Mouse (Mus musculus) lung, postnatal 0 days (tissue): Measurements from ENCODE around the gene Fam118b. TPM values are rescaled to one million over a fixed set of nuclear protein-coding genes. Genes with fewer than 3 reads are reported as not detected.

Experiments
- ATAC-seq: fragments of 200-750 bp; cut with Nextera tagmentation; 2 replicates; pipeline ENCODE4 v1.8.0; 2017; ENCODE audit warnings: moderate library complexity
- DNase-seq: peaks from one replicate; pipeline ENCODE4 v3.0.0-alpha.2; 2016; ENCODE audit warnings: low spot score
- H3K27ac ChIP-seq: fragments of 300-500 bp; sonication (generic); 2 replicates; pipeline ENCODE4 v1.5.1; 2014; ENCODE audit warnings: antibody characterized with exemption, mild to moderate bottlenecking, low read length, mixed read lengths
- H3K27me3 ChIP-seq: fragments of 300-500 bp; sonication (generic); replicated peaks from 2 replicates; pipeline ENCODE4 v1.6.1; 2014; ENCODE audit warnings: low read length, mixed read lengths; ENCODE audit not compliant: insufficient read depth
- H3K36me3 ChIP-seq: fragments of 300-500 bp; sonication (generic); 2 replicates; pipeline ENCODE4 v1.6.1; 2014; ENCODE audit warnings: low read length, mixed read lengths; ENCODE audit not compliant: insufficient read depth
- H3K4me1 ChIP-seq: fragments of 300-500 bp; sonication (generic); 2 replicates; pipeline ENCODE4 v1.6.1; 2014; ENCODE audit warnings: antibody characterized with exemption, low read depth, low read length, mixed read lengths; ENCODE audit not compliant: insufficient read depth
- H3K4me2 ChIP-seq: fragments of 300-500 bp; sonication (generic); replicated peaks from 2 replicates; pipeline ENCODE4 v1.6.1; 2014; ENCODE audit warnings: low read depth, mild to moderate bottlenecking, low read length, moderate library complexity, mixed read lengths
- H3K4me3 ChIP-seq: fragments of 300-500 bp; sonication (generic); 2 replicates; pipeline ENCODE4 v1.5.1; 2014; ENCODE audit warnings: low read depth, low read length
- H3K9ac ChIP-seq: fragments of 300-500 bp; sonication (generic); replicated peaks from 2 replicates; pipeline ENCODE4 v1.6.1; 2014; ENCODE audit warnings: low read depth, mild to moderate bottlenecking
- H3K9me3 ChIP-seq: fragments of 300-500 bp; sonication (generic); 2 replicates; pipeline ENCODE4 v1.6.1; 2016; ENCODE audit warnings: low read length, mixed read lengths
- CTCF ChIP-seq: IDR thresholded peaks from 2 replicates; pipeline ENCODE4 v1.5.1; 2016; ENCODE audit warnings: antibody characterized with exemption, mild to moderate bottlenecking
- EP300 ChIP-seq: IDR thresholded peaks from 2 replicates; pipeline ENCODE4 v1.6.1; 2016; ENCODE audit warnings: antibody characterized with exemption, mild to moderate bottlenecking, control low read depth
- WGBS: fragments of 180-500 bp; shearing (Covaris S2); extraction: QIAGEN DNeasy Blood & Tissue Kit; methylation state at CpG from one replicate; pipeline ENCODE4 v1.1.7; 2014; 5-methylcytosine and 5-hydroxymethylcytosine counted together
- polyA plus RNA-seq: library from polyadenylated mRNA; unstranded; fragments of >200 nt; fragmentation: Nextera tagmentation; extraction: Ambion mirVana; gene quantifications from 2 replicates; pipeline ENCODE4 v1.2.1, GENCODE M21; 2015

The Fam118b gene
- polyA plus RNA-seq, 1 experiment from 2014 or later: 25.8 TPM

- no peak for TF ChIP-seq CTCF
- no peak for TF ChIP-seq EP300
- Histone ChIP-seq H3K9ac (no peak overlapping the region), H3K4me1 (no peaks in the 10 kb centered on the region), H3K9me3 (no peaks in the 10 kb centered on the region), H3K4me2 (no peak overlapping the region), H3K36me3 (no peaks in the 10 kb centered on the region), H3K27me3 (no peaks in the 10 kb centered on the region), H3K27ac (no peak overlapping the region), H3K4me3 (no peak overlapping the region)
- DNase-seq: peak; percentile 12
- ATAC-seq: no peak
- 56% methylated on average over 7 of the region's 7 CpGs for WGBS
These were observed 39.9 kb upstream of the Fam118b start for GRCm38 (mm10) chr9:35307461-35307860.

- H3K9ac ChIP-seq: no peak overlapping the region
- H3K4me2 ChIP-seq: no peak overlapping the region
- H3K27me3 ChIP-seq: no peaks in the 10 kb centered on the region
- no peak overlapping the region for H3K4me3 ChIP-seq
- TF ChIP-seq EP300: no peak
- no peak for TF ChIP-seq CTCF
- no peaks in the 10 kb centered on the region for H3K4me1 ChIP-seq
- DNase-seq (no peak), ATAC-seq (no peak)
- no peak overlapping the region for H3K27ac ChIP-seq
- H3K9me3 ChIP-seq: no peaks in the 10 kb centered on the region
- H3K36me3 ChIP-seq: no peaks in the 10 kb centered on the region
- 91% methylated on average over 3 of the region's 3 CpGs for WGBS
These were observed 34.6 kb upstream of the Fam118b start for GRCm38 (mm10) chr9:35302172-35302571.

GRCm38 (mm10) chr9:35297791-35298190 lies 30.2 kb upstream of the Fam118b start:
- DNase-seq: no peak
- Histone ChIP-seq H3K4me3 (no peak overlapping the region), H3K4me2 (no peak overlapping the region), H3K9ac (no peak overlapping the region), H3K27me3 (no peaks in the 10 kb centered on the region), H3K9me3 (no peaks in the 10 kb centered on the region), H3K36me3 (no peaks in the 10 kb centered on the region), H3K4me1 (no peaks in the 10 kb centered on the region), H3K27ac (no peak overlapping the region)
- ATAC-seq: no peak
- TF ChIP-seq CTCF (no peak), EP300 (no peak)

GRCm38 (mm10) chr9:35293465-35293864 lies 25.9 kb upstream of the Fam118b start:
- 0 out of 2 replicates have a peak, but pooled peaks cover under 1% of the 10 kb centered on the region for H3K27me3 ChIP-seq
- DNase-seq: no peak
- ATAC-seq: no peak
- H3K9ac ChIP-seq: no peak overlapping the region
- no peak overlapping the region for H3K4me2 ChIP-seq
- H3K36me3 ChIP-seq: no peaks in the 10 kb centered on the region
- no peak for TF ChIP-seq EP300
- TF ChIP-seq CTCF: no peak
- H3K4me3 ChIP-seq: no peak overlapping the region
- 55% methylated on average over 5 of the region's 5 CpGs for WGBS
- no peaks in the 10 kb centered on the region for H3K4me1 ChIP-seq
- no peak overlapping the region for H3K27ac ChIP-seq
- H3K9me3 ChIP-seq: no peaks in the 10 kb centered on the region

GRCm38 (mm10) chr9:35290916-35291315 lies 23.3 kb upstream of the Fam118b start:
- H3K4me1 ChIP-seq: no peaks in the 10 kb centered on the region
- H3K9me3 ChIP-seq: no peaks in the 10 kb centered on the region
- H3K27ac ChIP-seq: no peak overlapping the region
- H3K36me3 ChIP-seq: no peaks in the 10 kb centered on the region
- TF ChIP-seq EP300 (no peak), CTCF (no peak)
- no peak overlapping the region for H3K4me3 ChIP-seq
- H3K4me2 ChIP-seq: no peak overlapping the region
- ATAC-seq (no peak), DNase-seq (no peak)
- no peak overlapping the region for H3K9ac ChIP-seq
- 0 out of 2 replicates have a peak, but pooled peaks cover 4% of the 10 kb centered on the region for H3K27me3 ChIP-seq
- 51% methylated on average over 4 of the region's 4 CpGs for WGBS

- Histone ChIP-seq H3K4me2 (no peak overlapping the region), H3K27ac (no peak overlapping the region), H3K4me3 (no peak overlapping the region), H3K9ac (no peak overlapping the region), H3K4me1 (no peaks in the 10 kb centered on the region), H3K27me3 (0 out of 2 replicates have a peak, but pooled peaks cover 4% of the 10 kb centered on the region), H3K9me3 (no peaks in the 10 kb centered on the region), H3K36me3 (no peaks in the 10 kb centered on the region)
- 95% methylated on average over 3 of the region's 3 CpGs for WGBS
- no peak for DNase-seq
- no peak for TF ChIP-seq EP300
- ATAC-seq: no peak
These were observed 22.8 kb upstream of the Fam118b start for GRCm38 (mm10) chr9:35290417-35290816.

GRCm38 (mm10) chr9:35289992-35290391 lies 22.4 kb upstream of the Fam118b start:
- Histone ChIP-seq H3K36me3 (no peaks in the 10 kb centered on the region), H3K9ac (no peak overlapping the region), H3K27me3 (0 out of 2 replicates have a peak, but pooled peaks cover 4% of the 10 kb centered on the region), H3K4me1 (no peaks in the 10 kb centered on the region), H3K27ac (no peak overlapping the region), H3K4me2 (no peak overlapping the region), H3K9me3 (no peaks in the 10 kb centered on the region), H3K4me3 (no peak overlapping the region)
- DNase-seq (no peak), ATAC-seq (no peak; the same call in 1 of the 2 replicates)
- no peak for TF ChIP-seq EP300
- 38% methylated on average over 7 of the region's 7 CpGs for WGBS
